Mouse (Mus musculus) spleen, adult 18-20 months (tissue): ENCODE measurements at regions not wholly inside any gene's neighbourhood (a gene's known extent, or its start where the extent isn't known, plus 50 kb on each side); places are given as distances from the start of the nearest gene placed in this dataset.

Experiments used
- DNase-seq, 2 experiments: peaks; one replicate each; pipeline ENCODE4 v3.0.0; 2022; ENCODE audit warnings: mixed read lengths in 2 of 2

- no peak for DNase-seq
Observed at GRCm38 (mm10) chr15:7697724-7698123, 112.9 kb upstream of the Gdnf start.

- no peak for DNase-seq
Observed at GRCm38 (mm10) chr15:7708836-7709235, 101.8 kb upstream of the Gdnf start.

- DNase-seq = no peak
Observed at GRCm38 (mm10) chr15:7714641-7715040, 96.0 kb upstream of the Gdnf start.

GRCm38 (mm10) chr15:7716188-7716587 is 94.5 kb upstream of the Gdnf start:
- no peak for DNase-seq

GRCm38 (mm10) chr15:7723202-7723721 is 87.4 kb upstream of the Gdnf start:
- DNase-seq = no peak

- DNase-seq = no peak
Observed at GRCm38 (mm10) chr15:7723770-7724169, 86.9 kb upstream of the Gdnf start.

GRCm38 (mm10) chr15:7725505-7725904 is 85.1 kb upstream of the Gdnf start:
- DNase-seq = no peak

GRCm38 (mm10) chr15:7747586-7747985 is 63.1 kb upstream of the Gdnf start:
- DNase-seq = no peak

GRCm38 (mm10) chr15:7750441-7750840 is 60.2 kb upstream of the Gdnf start:
- no peak for DNase-seq
